Mouse (Mus musculus) heart, embryonic 15.5 days (tissue): ENCODE data around the gene Tpp1. TPM values are rescaled to one million over a fixed set of nuclear protein-coding genes. Genes with fewer than 3 reads are reported as not detected.

Source experiments
- ATAC-seq: fragments of 200-750 bp; cut with Nextera tagmentation; replicated peaks from 2 replicates; pipeline ENCODE4 v1.8.0; 2017; ENCODE audit warnings: low read depth, moderate TSS enrichment; ENCODE audit not compliant: insufficient number of reproducible peaks, insufficient read depth, low FRiP score
- H3K27ac ChIP-seq: fragments of 300-500 bp; sonication (generic); 2 replicates; pipeline ENCODE4 v1.5.1; 2015; ENCODE audit warnings: mild to moderate bottlenecking, inconsistent platforms
- H3K27me3 ChIP-seq: fragments of 300-500 bp; sonication (generic); 2 replicates; pipeline ENCODE4 v1.6.1; 2015; ENCODE audit warnings: inconsistent platforms
- H3K36me3 ChIP-seq: fragments of 300-500 bp; sonication (generic); 2 replicates; pipeline ENCODE4 v1.6.1; 2015; ENCODE audit warnings: mild to moderate bottlenecking, inconsistent platforms
- H3K4me1 ChIP-seq: fragments of 300-500 bp; sonication (generic); replicated peaks from 2 replicates; pipeline ENCODE4 v1.6.1; 2015; ENCODE audit warnings: inconsistent platforms
- H3K4me2 ChIP-seq: fragments of 300-500 bp; sonication (generic); 2 replicates; pipeline ENCODE4 v1.6.1; 2015; ENCODE audit warnings: inconsistent platforms, mild to moderate bottlenecking, moderate library complexity
- H3K4me3 ChIP-seq: fragments of 300-500 bp; sonication (generic); 2 replicates; pipeline ENCODE4 v1.5.1; 2015; ENCODE audit warnings: mild to moderate bottlenecking, inconsistent platforms
- H3K9ac ChIP-seq: fragments of 300-500 bp; sonication (generic); 2 replicates; pipeline ENCODE4 v1.6.1; 2015; ENCODE audit warnings: mild to moderate bottlenecking, inconsistent platforms
- H3K9me3 ChIP-seq: fragments of 300-500 bp; sonication (generic); replicated peaks from 2 replicates; pipeline ENCODE4 v1.6.1; 2016; ENCODE audit warnings: inconsistent platforms
- WGBS: fragments of 180-500 bp; shearing (Covaris S2); methylation state at CpG from one replicate; pipeline ENCODE4 v1.1.7; 2015; ENCODE audit warnings: mixed read lengths; 5-methylcytosine and 5-hydroxymethylcytosine counted together
- polyA plus RNA-seq: library from polyadenylated mRNA; unstranded; fragments of >200 nt; fragmentation: Nextera tagmentation; extraction: Ambion mirVana; gene quantifications from 2 replicates; pipeline ENCODE4 v1.2.1, GENCODE M21; 2015

Tpp1 gene
- polyA plus RNA-seq, 1 experiment from 2014 or later = 72.8 TPM

- Histone ChIP-seq H3K4me2 (no peak overlapping the region), H3K9ac (no peak overlapping the region), H3K9me3 (no peaks in the 10 kb centered on the region), H3K27me3 (no peaks in the 10 kb centered on the region), H3K4me3 (no peak overlapping the region), H3K4me1 (no peaks in the 10 kb centered on the region), H3K27ac (no peak overlapping the region), H3K36me3 (no peaks in the 10 kb centered on the region)
- 76% methylated on average over 5 of the region's 5 CpGs for WGBS
- no peak for ATAC-seq
These were observed 43.3 kb downstream of the Tpp1 start for GRCm38 (mm10) chr7:105708733-105709132.

DNA sequence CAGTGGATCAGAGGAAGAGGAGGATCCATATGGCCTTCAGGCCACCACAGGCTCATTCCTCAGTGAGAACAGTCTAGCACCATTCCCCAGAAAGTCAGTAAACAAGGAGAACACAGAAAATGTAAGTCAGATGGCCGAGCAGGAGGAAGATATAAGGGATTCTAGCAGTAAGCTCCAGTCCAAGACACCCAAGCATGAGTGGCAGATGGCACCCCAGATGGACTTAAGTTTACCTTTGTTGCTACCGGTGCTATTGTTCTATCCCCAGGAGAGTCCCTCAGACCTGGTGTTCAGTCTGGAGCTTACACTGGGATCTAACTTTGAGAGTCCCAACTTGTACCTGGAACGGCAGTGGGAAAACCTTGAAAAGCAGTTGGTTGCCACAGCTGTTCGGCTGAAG is 48.2 kb downstream of the Tpp1 start:
- Histone ChIP-seq H3K27ac (no peak overlapping the region), H3K9ac (no peak overlapping the region), H3K9me3 (no peaks in the 10 kb centered on the region), H3K36me3 (no peaks in the 10 kb centered on the region), H3K27me3 (no peaks in the 10 kb centered on the region), H3K4me2 (no peak overlapping the region), H3K4me1 (no peaks in the 10 kb centered on the region), H3K4me3 (no peak overlapping the region)
- WGBS = 79% methylated on average over 4 of the region's 4 CpGs
- no peak for ATAC-seq

GRCm38 (mm10) chr7:105703184-105703583 is 48.9 kb downstream of the Tpp1 start:
- H3K9ac ChIP-seq = no peak overlapping the region
- ATAC-seq = no peak
- no peaks in the 10 kb centered on the region for H3K9me3 ChIP-seq
- H3K27ac ChIP-seq = no peak overlapping the region
- no peak overlapping the region for H3K4me3 ChIP-seq
- H3K4me1 ChIP-seq = no peaks in the 10 kb centered on the region
- no peaks in the 10 kb centered on the region for H3K27me3 ChIP-seq
- no peaks in the 10 kb centered on the region for H3K36me3 ChIP-seq
- no peak overlapping the region for H3K4me2 ChIP-seq
- WGBS = 76% methylated on average over 16 of the region's 16 CpGs

Other genes starting within 250 kb of the Tpp1 start
- gene Smpd1, start 197.9 kb downstream of the Tpp1 start, polyA plus RNA-seq = 54.4 and 61.0 TPM in 2 replicates
- 40.4 and 49.2 TPM in 2 replicates for gene Apbb1, start 170.6 kb downstream of the Tpp1 start, polyA plus RNA-seq
- 0.24 and 2.3 TPM in 2 replicates for gene Hpx, start 152.1 kb downstream of the Tpp1 start, polyA plus RNA-seq
- gene Trim3, start 118.7 kb downstream of the Tpp1 start, polyA plus RNA-seq = 26.5 and 36.0 TPM in 2 replicates
- gene Timm10b, start 112.2 kb downstream of the Tpp1 start, polyA plus RNA-seq = 138 and 156 TPM in 2 replicates
- gene Arfip2, start 111.8 kb downstream of the Tpp1 start, polyA plus RNA-seq = 42.6 and 50.8 TPM in 2 replicates
- gene Gm45799, start 111.7 kb downstream of the Tpp1 start, polyA plus RNA-seq = 24.0 and 39.7 TPM in 2 replicates
- gene Dnhd1, start 101.4 kb downstream of the Tpp1 start, polyA plus RNA-seq = 0.72 and 0.91 TPM in 2 replicates
- 354 and 399 TPM in 2 replicates for gene Ilk, start 15.6 kb downstream of the Tpp1 start, polyA plus RNA-seq
- gene Rrp8, start 14.8 kb downstream of the Tpp1 start, polyA plus RNA-seq = 18.7 and 23.2 TPM in 2 replicates
- gene Taf10, start 7.9 kb downstream of the Tpp1 start, polyA plus RNA-seq = 90.0 and 105 TPM in 2 replicates
- 3.4 and 5.9 TPM in 2 replicates for gene Dchs1, start 35.4 kb upstream of the Tpp1 start, polyA plus RNA-seq
- gene Mrpl17, start 58.9 kb upstream of the Tpp1 start, polyA plus RNA-seq = 180 and 222 TPM in 2 replicates
- 0.28 and 0.68 TPM in 2 replicates for gene Gm4070, start 201.7 kb upstream of the Tpp1 start, polyA plus RNA-seq